Mouse (Mus musculus): Measurements from ENCODE around the gene Hdac10.

DNA sequence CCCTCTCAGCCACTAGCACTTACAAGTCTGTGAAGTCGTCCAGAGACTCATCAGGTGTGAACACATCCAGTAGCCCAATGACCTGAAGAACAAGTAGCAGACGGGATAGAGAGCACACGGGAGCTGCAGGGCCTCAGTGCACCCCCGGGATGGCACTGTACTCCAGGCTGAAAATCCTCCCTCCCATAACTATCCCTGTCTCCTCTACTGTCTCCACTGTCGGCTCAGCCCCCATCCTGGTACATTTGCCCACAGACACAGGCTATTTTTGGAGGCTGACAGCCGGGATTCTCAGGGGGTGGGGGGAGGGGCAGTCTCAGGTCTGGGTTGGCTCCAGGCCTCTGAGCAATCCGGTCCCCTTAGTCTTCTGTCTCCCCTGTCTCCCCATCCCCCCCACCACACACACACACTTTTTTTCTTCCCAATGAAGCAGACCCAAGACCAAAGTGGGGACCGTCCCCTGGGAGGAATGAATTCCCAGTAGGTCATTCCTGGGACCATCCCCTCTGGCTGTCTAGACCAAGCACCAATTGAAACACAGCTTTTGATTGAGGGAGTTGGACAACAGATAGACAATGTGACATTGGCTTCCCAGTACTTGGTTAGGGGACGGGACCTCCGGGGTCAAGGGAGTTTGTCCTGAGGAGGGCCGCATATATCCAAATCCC lies 9.0 kb upstream of the Hdac10 start:
- TF ChIP-seq CTCF (IDR thresholded peaks at IDR 0.05; ENCODE audit: extremely low read depth, insufficient read depth, low read length) (no peak), POLR2A (IDR thresholded peaks at IDR 0.05; ENCODE audit: extremely low read depth, insufficient read depth, low read length) (no peak)

All from cortical plate, adult 2 months (tissue).